ENCODE assay signal across 16 mouse cellular contexts in genomic region chr16:4633661-4634060, GRCm38 (mm10). TPM values are rescaled to one million over a fixed set of nuclear protein-coding genes. Genes with fewer than 3 reads are reported as not detected.
"Had no signal": no experiment of that assay in that cellular context is flagged by ENCODE, and none has a peak within 500 bp of the region (broad histone marks: within the 10 kb centered on the region; RNA-seq: fewer than 3 reads in every experiment).

No protein-coding gene starts in this region.

- DNase-seq: lung, adult 2 months; lung, postnatal 14 days; lung, postnatal 36 days; right cerebral cortex, postnatal 14 days; thymus, adult 2 months; thymus, postnatal 25 days; thymus, postnatal 4 days had no signal

- H3K4me1 ChIP-seq: midbrain, embryonic 13.5 days; midbrain, embryonic 15.5 days; neural tube, embryonic 12.5 days; stomach, embryonic 15.5 days had no signal

- H3K36me3 ChIP-seq: lung, embryonic 15.5 days had no signal

- H3K9me3 ChIP-seq: lung, embryonic 15.5 days; megakaryocyte, embryonic 14.5 days; midbrain, embryonic 13.5 days; midbrain, embryonic 15.5 days; neural tube, embryonic 12.5 days; stomach, embryonic 15.5 days had no signal

- H3K4me3 ChIP-seq: lung, embryonic 15.5 days; megakaryocyte, embryonic 14.5 days; midbrain, embryonic 13.5 days; midbrain, embryonic 15.5 days; neural tube, embryonic 12.5 days; stomach, embryonic 15.5 days had no signal

- H3K27me3 ChIP-seq: lung, embryonic 15.5 days; midbrain, embryonic 13.5 days; midbrain, embryonic 15.5 days; neural tube, embryonic 12.5 days; stomach, embryonic 15.5 days had no signal

- H3K27ac ChIP-seq: lung, embryonic 15.5 days; macrophage; midbrain, embryonic 13.5 days; midbrain, embryonic 15.5 days; neural tube, embryonic 12.5 days; stomach, embryonic 15.5 days; stomach, postnatal 0 days had no signal

RNA-seq across cellular contexts. Expression of gene Glis2, which starts 39.1 kb away (rescaled TPM):
- total RNA-seq: neutrophil, adult 5-6 weeks had no signal
